Mouse (Mus musculus): ENCODE measurements around the gene Nkpd1. TPM values are rescaled to one million over a fixed set of nuclear protein-coding genes. Genes with fewer than 3 reads are reported as not detected.
"Not testable (repeated sequence)": the region's sequence is repeated elsewhere in the genome, so short reads cannot be mapped to it uniquely, and the experiment has no call there.

Nkpd1 gene
- polyA plus RNA-seq, 1 experiment from 2014 or later, result 0.16 TPM

DNA sequence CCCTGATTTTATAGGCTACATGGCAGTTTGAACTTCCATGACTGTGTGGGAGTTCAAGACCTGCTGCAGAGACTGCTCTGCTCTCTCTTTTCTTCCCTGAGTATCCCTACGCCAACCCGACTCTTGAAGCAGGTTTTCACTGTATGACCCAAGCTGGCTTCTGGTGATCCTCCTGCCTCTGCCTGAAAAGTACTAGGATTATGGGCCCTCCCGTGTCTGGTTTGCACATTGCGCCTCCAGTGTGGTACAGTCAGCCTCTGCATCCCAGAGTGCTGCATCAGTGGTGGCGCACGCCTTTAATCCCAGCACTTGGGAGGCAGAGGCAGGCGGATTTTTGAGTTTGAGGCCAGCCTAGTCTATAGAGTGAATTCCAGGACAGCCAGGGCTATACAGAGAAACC is 7.9 kb upstream of the Nkpd1 start:
- no peaks in the 10 kb centered on the region for H3K27me3 ChIP-seq (ENCODE audit: control insufficient read depth, insufficient read depth, low read depth, low read length)
- 89% methylated on average over 7 of the region's 7 CpGs for WGBS
- peak overlapping the region; percentile 63 for H3K4me2 ChIP-seq (ENCODE audit: low read depth, low read length)
- no peak overlapping the region for H3K4me3 ChIP-seq (ENCODE audit: low read length)
- H3K27ac ChIP-seq (ENCODE audit: low read length), result no peak overlapping the region
- ATAC-seq (ENCODE audit: low read depth), result no peak
- no peaks in the 10 kb centered on the region for H3K36me3 ChIP-seq (ENCODE audit: control insufficient read depth, insufficient read depth, low read length)
- H3K9ac ChIP-seq (ENCODE audit: low read length), result no peak overlapping the region
- H3K4me1 ChIP-seq (replicated peaks; ENCODE audit: control insufficient read depth, insufficient read depth, low read length), result peaks cover 10% of the 10 kb centered on the region
- H3K9me3 ChIP-seq (ENCODE audit: control insufficient read depth, low read length), result no peaks in the 10 kb centered on the region

DNA sequence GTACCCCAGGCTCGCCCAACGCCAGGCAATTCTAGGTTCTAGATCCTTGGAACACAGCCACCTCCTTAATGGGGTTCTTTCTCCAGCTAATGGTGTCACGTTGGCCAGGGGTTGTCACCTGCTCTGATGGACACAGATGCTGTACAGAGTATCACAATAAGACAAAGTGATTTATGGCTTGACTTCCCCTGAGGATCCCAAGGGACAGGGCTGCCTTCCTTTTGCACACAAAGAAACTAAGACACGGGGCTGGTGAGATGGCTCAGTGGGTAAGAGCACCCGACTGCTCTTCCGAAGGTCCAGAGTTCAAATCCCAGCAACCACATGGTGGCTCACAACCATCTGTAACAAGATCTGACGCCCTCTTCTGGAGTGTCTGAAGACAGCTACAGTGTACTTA is 5.7 kb upstream of the Nkpd1 start:
- H3K4me3 ChIP-seq (ENCODE audit: low read length); H3K9ac ChIP-seq (ENCODE audit: low read length); ATAC-seq (ENCODE audit: low read depth); H3K9me3 ChIP-seq (ENCODE audit: control insufficient read depth, low read length); H3K36me3 ChIP-seq (ENCODE audit: control insufficient read depth, insufficient read depth, low read length); H3K27me3 ChIP-seq (ENCODE audit: control insufficient read depth, insufficient read depth, low read depth, low read length); H3K27ac ChIP-seq (ENCODE audit: low read length); H3K4me1 ChIP-seq (replicated peaks; ENCODE audit: control insufficient read depth, insufficient read depth, low read length); H3K4me2 ChIP-seq (ENCODE audit: low read depth, low read length): not testable (repeated sequence)
- 86% methylated on average over 6 of the region's 7 CpGs for WGBS

DNA sequence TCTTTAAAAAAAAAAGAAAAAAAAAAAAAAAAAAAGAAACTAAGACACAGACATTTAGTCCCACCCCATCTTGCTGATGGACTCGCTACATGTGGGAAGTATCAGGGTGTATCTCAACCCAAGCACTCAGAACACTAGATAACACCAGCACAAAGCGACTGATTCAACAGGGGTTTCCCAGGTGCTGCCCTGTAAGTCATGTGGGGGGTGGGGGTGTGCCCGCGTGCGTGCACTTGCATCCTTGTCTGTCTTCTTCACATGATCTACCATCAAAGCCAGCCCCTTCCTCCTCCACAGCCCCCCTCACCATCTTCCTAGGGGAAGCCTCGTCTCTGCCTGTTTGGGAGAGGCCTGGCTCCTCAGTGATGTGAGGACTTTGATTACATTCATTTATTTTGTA is 5.3 kb upstream of the Nkpd1 start:
- Histone ChIP-seq H3K4me1 (replicated peaks; ENCODE audit: control insufficient read depth, insufficient read depth, low read length) (peaks cover 4% of the 10 kb centered on the region; the same call in 1 of the 2 replicates), H3K36me3 (ENCODE audit: control insufficient read depth, insufficient read depth, low read length) (no peaks in the 10 kb centered on the region), H3K4me3 (ENCODE audit: low read length) (no peak overlapping the region), H3K27ac (ENCODE audit: low read length) (no peak overlapping the region), H3K27me3 (ENCODE audit: control insufficient read depth, insufficient read depth, low read depth, low read length) (peaks cover 2% of the 10 kb centered on the region; the same call in 1 of the 2 replicates), H3K4me2 (ENCODE audit: low read depth, low read length) (no peak overlapping the region), H3K9me3 (ENCODE audit: control insufficient read depth, low read length) (no peaks in the 10 kb centered on the region), H3K9ac (ENCODE audit: low read length) (no peak overlapping the region)
- 74% methylated on average over 6 of the region's 6 CpGs for WGBS
- ATAC-seq (ENCODE audit: low read depth), result no peak

DNA sequence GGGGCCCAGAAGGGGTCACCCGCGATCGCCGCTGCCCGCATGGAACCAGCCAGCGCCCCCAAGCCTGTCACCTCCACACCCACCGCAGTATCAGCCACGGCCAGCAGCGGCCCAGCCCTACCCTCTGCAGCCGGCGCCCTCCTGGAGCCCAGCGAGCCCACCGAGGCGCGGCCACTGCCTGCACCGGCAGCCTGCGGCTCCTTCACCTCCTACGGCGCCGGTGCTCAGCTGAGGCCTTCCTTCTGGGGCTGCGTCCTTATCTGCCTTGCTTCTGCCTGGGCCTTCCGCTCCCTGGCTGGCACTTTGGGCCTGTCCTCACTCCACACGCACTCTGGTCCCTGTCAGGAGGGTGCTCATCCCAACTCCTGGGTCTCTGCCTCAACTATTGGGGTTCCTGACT is 2.4 kb downstream of the Nkpd1 start:
- H3K9me3 ChIP-seq (ENCODE audit: control insufficient read depth, low read length), result no peaks in the 10 kb centered on the region
- no peak overlapping the region for H3K27ac ChIP-seq (ENCODE audit: low read length)
- no peaks in the 10 kb centered on the region for H3K36me3 ChIP-seq (ENCODE audit: control insufficient read depth, insufficient read depth, low read length)
- peak overlapping the region; percentile 51; the same call in 1 of the 2 replicates for H3K9ac ChIP-seq (ENCODE audit: low read length)
- peaks cover 74% of the 10 kb centered on the region for H3K27me3 ChIP-seq (ENCODE audit: control insufficient read depth, insufficient read depth, low read depth, low read length)
- 8% methylated on average over 18 of the region's 23 CpGs for WGBS
- no peak for ATAC-seq (ENCODE audit: low read depth)
- H3K4me3 ChIP-seq (ENCODE audit: low read length), result peak overlapping the region; percentile 27
- H3K4me2 ChIP-seq (ENCODE audit: low read depth, low read length), result peak overlapping the region; percentile 41
- peaks cover 26% of the 10 kb centered on the region for H3K4me1 ChIP-seq (replicated peaks; ENCODE audit: control insufficient read depth, insufficient read depth, low read length)

DNA sequence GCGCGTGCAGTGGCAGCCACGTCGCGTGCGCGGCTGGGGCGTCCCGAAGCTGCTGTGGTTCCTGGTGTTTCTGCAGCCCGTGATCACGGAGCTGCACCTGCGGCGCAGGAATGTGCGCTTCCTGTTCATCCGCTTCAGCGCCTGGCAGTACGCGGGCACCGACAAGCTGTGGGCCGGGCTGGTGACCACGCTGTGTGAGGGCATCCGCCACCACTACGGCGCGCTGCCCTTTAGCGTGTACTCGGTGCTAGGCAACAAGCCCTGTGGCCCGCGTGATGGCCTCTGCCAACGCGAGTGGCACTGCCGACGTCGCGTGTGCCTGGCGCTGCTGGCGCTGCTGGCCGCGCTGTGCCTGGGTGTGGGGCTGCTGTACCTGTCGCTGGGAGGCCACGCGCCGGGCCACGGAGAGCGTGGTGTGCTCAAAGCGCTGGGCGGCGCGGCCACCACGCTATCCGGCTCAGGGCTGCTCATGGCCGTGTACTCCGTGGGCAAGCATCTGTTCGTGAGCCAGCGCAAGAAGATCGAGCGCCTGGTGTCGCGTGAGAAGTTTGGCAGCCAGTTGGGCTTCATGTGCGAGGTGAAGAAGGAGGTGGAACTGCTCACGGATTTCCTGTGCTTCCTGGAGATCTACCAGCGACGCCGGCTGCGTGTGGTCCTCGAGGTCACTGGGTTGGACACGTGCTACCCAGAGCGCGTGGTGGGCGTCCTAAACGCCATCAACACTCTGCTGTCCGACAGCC is 5.5 kb downstream of the Nkpd1 start:
- H3K27ac ChIP-seq (ENCODE audit: low read length), result no peak overlapping the region
- peaks cover 72% of the 10 kb centered on the region for H3K27me3 ChIP-seq (ENCODE audit: control insufficient read depth, insufficient read depth, low read depth, low read length)
- WGBS, result 6% methylated on average over 71 of the region's 72 CpGs
- peak; percentile 18; the same call in 1 of the 2 replicates for ATAC-seq (ENCODE audit: low read depth)
- peak overlapping the region; percentile 44 for H3K4me3 ChIP-seq (ENCODE audit: low read length)
- H3K9me3 ChIP-seq (ENCODE audit: control insufficient read depth, low read length), result no peaks in the 10 kb centered on the region
- H3K4me1 ChIP-seq (replicated peaks; ENCODE audit: control insufficient read depth, insufficient read depth, low read length), result peaks cover 22% of the 10 kb centered on the region
- H3K4me2 ChIP-seq (ENCODE audit: low read depth, low read length), result peak overlapping the region; percentile 68
- H3K9ac ChIP-seq (ENCODE audit: low read length), result peak overlapping the region; percentile 8; the same call in 1 of the 2 replicates
- no peaks in the 10 kb centered on the region for H3K36me3 ChIP-seq (ENCODE audit: control insufficient read depth, insufficient read depth, low read length)

DNA sequence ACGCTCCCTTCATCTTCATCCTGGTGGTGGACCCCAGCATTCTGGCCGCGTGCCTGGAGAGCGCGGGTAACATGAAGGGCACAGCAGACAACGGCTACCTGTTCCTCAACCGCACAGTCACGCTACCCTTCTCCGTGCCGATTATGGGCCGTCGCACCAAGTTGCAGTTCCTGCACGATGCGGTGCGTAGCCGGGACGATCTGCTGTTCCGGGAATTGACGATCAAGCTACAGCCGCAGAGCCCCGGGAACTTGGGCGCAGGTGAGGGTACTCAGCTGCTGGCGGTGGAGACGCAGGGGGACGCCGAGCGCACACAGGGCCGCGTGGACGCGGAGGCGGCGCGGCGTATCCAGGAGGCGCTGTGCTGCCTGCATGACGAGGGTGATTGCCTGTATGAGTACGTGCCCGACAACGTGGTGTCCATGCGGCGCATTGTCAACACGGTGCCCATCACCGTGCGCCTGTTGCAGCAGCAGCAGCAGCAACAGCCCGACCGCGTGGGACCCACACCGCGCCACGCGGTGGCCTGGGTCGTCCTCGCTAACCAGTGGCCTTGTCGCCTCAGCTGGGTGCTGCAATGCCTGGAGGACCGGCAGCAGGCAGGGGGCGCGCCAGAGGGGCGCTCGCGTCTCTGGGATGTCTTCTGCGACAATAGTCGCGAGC is 6.2 kb downstream of the Nkpd1 start:
- H3K27me3 ChIP-seq (ENCODE audit: control insufficient read depth, insufficient read depth, low read depth, low read length), result peaks cover 65% of the 10 kb centered on the region
- peak; percentile 57 for ATAC-seq (ENCODE audit: low read depth)
- H3K4me1 ChIP-seq (replicated peaks; ENCODE audit: control insufficient read depth, insufficient read depth, low read length), result peaks cover 22% of the 10 kb centered on the region
- H3K4me3 ChIP-seq (ENCODE audit: low read length), result peak overlapping the region; percentile 44
- H3K4me2 ChIP-seq (ENCODE audit: low read depth, low read length), result peak overlapping the region; percentile 68
- no peak overlapping the region for H3K27ac ChIP-seq (ENCODE audit: low read length)
- H3K36me3 ChIP-seq (ENCODE audit: control insufficient read depth, insufficient read depth, low read length), result no peaks in the 10 kb centered on the region
- under 1% methylated on average over 63 of the region's 64 CpGs for WGBS
- H3K9me3 ChIP-seq (ENCODE audit: control insufficient read depth, low read length), result no peaks in the 10 kb centered on the region
- peak overlapping the region; percentile 51 for H3K9ac ChIP-seq (ENCODE audit: low read length)

DNA sequence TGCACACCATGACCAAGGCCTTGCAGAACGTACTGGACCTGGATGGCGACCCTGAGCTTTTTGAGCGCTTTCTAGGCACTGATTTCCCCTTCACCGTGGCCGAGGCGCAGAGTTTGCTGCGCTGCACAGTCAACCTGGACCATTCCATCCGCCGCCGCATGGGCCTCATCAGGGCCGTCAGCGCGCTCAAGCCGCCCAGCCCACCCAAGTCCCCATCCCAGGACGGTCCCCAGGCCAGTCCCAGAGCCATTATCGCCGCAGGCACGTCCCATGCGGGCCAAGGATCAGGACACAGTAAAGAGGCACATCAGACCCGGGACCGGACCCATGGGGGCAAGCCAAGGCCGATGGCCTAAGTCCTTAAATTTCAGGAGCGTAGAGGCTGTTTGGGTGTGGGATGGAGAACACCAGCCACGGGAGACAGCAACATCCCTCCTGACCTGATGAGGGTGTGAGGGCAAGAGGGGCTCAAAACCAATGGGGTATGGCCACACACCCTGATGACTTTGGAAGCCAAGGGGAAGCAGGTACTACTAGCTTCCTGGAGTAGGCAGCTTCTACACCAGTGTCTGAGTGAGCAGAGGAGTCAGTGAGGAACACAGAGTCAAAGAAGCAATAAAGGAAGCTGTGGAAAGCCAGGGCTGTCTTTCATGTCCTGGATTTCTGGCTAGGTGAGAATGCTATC is 6.9 kb downstream of the Nkpd1 start:
- H3K4me2 ChIP-seq (ENCODE audit: low read depth, low read length), result peak overlapping the region; percentile 68
- no peaks in the 10 kb centered on the region for H3K36me3 ChIP-seq (ENCODE audit: control insufficient read depth, insufficient read depth, low read length)
- peaks cover 58% of the 10 kb centered on the region for H3K27me3 ChIP-seq (ENCODE audit: control insufficient read depth, insufficient read depth, low read depth, low read length)
- peak; percentile 16; the same call in 1 of the 2 replicates for ATAC-seq (ENCODE audit: low read depth)
- no peaks in the 10 kb centered on the region for H3K9me3 ChIP-seq (ENCODE audit: control insufficient read depth, low read length)
- H3K9ac ChIP-seq (ENCODE audit: low read length), result peak overlapping the region; percentile 51
- no peak overlapping the region for H3K27ac ChIP-seq (ENCODE audit: low read length)
- peak overlapping the region; percentile 44 for H3K4me3 ChIP-seq (ENCODE audit: low read length)
- H3K4me1 ChIP-seq (replicated peaks; ENCODE audit: control insufficient read depth, insufficient read depth, low read length), result peaks cover 22% of the 10 kb centered on the region
- 12% methylated on average over 24 of the region's 24 CpGs for WGBS

DNA sequence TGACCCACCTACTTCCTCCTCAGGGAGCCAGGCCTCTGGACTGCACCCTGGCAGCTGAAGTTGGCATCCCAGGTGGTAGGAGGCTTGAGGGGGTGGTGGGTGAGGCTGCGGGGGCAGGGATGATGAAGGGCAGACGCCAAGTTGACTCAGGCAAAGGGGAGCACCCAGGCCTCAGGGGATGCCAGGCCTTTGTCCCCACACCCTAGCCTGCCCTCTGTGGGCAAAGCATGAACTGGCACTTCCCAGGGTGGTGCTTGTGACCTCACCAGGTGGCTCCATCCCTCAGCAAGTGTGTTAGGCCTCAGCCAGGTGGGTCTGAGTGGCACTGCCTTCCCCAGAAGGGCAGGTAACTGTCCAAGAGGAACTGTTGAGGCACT is 7.5 kb downstream of the Nkpd1 start:
- Histone ChIP-seq H3K27me3 (ENCODE audit: control insufficient read depth, insufficient read depth, low read depth, low read length) (peaks cover 52% of the 10 kb centered on the region), H3K4me3 (ENCODE audit: low read length) (no peak overlapping the region), H3K4me2 (ENCODE audit: low read depth, low read length) (no peak overlapping the region), H3K9me3 (ENCODE audit: control insufficient read depth, low read length) (no peaks in the 10 kb centered on the region), H3K4me1 (replicated peaks; ENCODE audit: control insufficient read depth, insufficient read depth, low read length) (peaks cover 18% of the 10 kb centered on the region), H3K27ac (ENCODE audit: low read length) (no peak overlapping the region), H3K9ac (ENCODE audit: low read length) (no peak overlapping the region), H3K36me3 (ENCODE audit: control insufficient read depth, insufficient read depth, low read length) (peaks cover 4% of the 10 kb centered on the region; the same call in 1 of the 2 replicates)
- no peak for ATAC-seq (ENCODE audit: low read depth)
- 76% methylated on average over 2 of the region's 2 CpGs for WGBS

DNA sequence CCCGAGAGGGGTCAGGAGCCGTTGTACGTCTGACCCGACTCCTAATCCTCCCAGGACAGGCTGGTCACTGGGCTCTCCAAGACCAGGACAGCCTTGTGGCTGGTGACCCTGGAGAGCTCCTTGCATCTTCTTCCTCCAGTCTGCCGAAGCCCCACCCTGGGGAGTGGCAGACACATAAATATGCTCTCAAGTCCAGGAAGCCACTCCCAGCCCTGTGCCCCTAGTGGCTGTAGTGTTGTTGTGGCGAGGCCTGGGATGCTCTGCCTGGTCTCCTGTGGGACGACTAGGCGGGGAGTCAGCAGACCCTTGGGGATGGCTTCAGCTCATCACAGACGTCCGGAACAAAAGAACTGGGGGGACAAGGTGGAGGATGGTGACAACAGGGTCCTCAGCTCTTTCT is 13.4 kb downstream of the Nkpd1 start:
- Histone ChIP-seq H3K9me3 (ENCODE audit: control insufficient read depth, low read length) (no peaks in the 10 kb centered on the region), H3K4me2 (ENCODE audit: low read depth, low read length) (no peak overlapping the region), H3K27me3 (ENCODE audit: control insufficient read depth, insufficient read depth, low read depth, low read length) (no peaks in the 10 kb centered on the region), H3K36me3 (ENCODE audit: control insufficient read depth, insufficient read depth, low read length) (peaks cover 33% of the 10 kb centered on the region), H3K27ac (ENCODE audit: low read length) (no peak overlapping the region), H3K4me3 (ENCODE audit: low read length) (no peak overlapping the region), H3K4me1 (replicated peaks; ENCODE audit: control insufficient read depth, insufficient read depth, low read length) (no peaks in the 10 kb centered on the region), H3K9ac (ENCODE audit: low read length) (no peak overlapping the region)
- no peak for ATAC-seq (ENCODE audit: low read depth)
- WGBS, result 67% methylated on average over 10 of the region's 10 CpGs

Measured in lung, embryonic 16.5 days (tissue).